ENCODE assay signal across 24 mouse cellular contexts in genomic region chr2:146577096-146577495, GRCm38 (mm10).
DNase-seq lines count a peak whose midpoint lies in the region; ATAC-seq lines count a peak whose summit lies in the region.
"Had no signal": no experiment of that assay in that cellular context is flagged by ENCODE, and none has a peak within 500 bp of the region (broad histone marks: within the 10 kb centered on the region; RNA-seq: fewer than 3 reads in every experiment).

No protein-coding gene starts in this region.

- H3K4me1 ChIP-seq in forebrain, embryonic 12.5 days, result no peaks in the 10 kb centered on the region
- H3K4me1 ChIP-seq: forebrain, embryonic 15.5 days; hindbrain, embryonic 13.5 days; limb, embryonic 10.5 days; midbrain, embryonic 13.5 days had no signal

- H3K27me3 ChIP-seq in forebrain, embryonic 12.5 days, result no peaks in the 10 kb centered on the region
- H3K27me3 ChIP-seq: embryonic facial prominence, embryonic 13.5 days; forebrain, embryonic 15.5 days; hindbrain, embryonic 13.5 days; midbrain, embryonic 13.5 days had no signal

- H3K4me2 ChIP-seq in forebrain, embryonic 12.5 days, result no peak overlapping the region
- H3K4me2 ChIP-seq: embryonic facial prominence, embryonic 13.5 days; forebrain, embryonic 15.5 days; heart, embryonic 11.5 days; hindbrain, embryonic 13.5 days; midbrain, embryonic 13.5 days had no signal

- H3K9ac ChIP-seq in forebrain, embryonic 12.5 days, result no peak overlapping the region
- H3K9ac ChIP-seq: embryonic facial prominence, embryonic 13.5 days; forebrain, embryonic 15.5 days; hindbrain, embryonic 13.5 days; midbrain, embryonic 13.5 days had no signal

- intact Hi-C loops in heart, postnatal 14 days (cut with DNase I), result no loop called here

- H3K27ac ChIP-seq in forebrain, embryonic 12.5 days, result no peak overlapping the region
- H3K27ac ChIP-seq: forebrain, embryonic 15.5 days; hindbrain, embryonic 13.5 days; left cerebral cortex, adult 2 months; limb, embryonic 10.5 days; midbrain, embryonic 13.5 days had no signal

- H3K4me3 ChIP-seq in forebrain, embryonic 12.5 days (replicated peaks), result no peak overlapping the region
- H3K4me3 ChIP-seq: embryonic facial prominence, embryonic 13.5 days; forebrain, embryonic 15.5 days; hindbrain, embryonic 13.5 days; left cerebral cortex, adult 2 months; limb, embryonic 10.5 days; midbrain, embryonic 13.5 days; myocyte had no signal

- H3K9me3 ChIP-seq in forebrain, embryonic 12.5 days, result no peaks in the 10 kb centered on the region
- H3K9me3 ChIP-seq: embryonic facial prominence, embryonic 13.5 days; forebrain, embryonic 15.5 days; hindbrain, embryonic 13.5 days; limb, embryonic 10.5 days; midbrain, embryonic 13.5 days had no signal

- WGBS in forebrain, embryonic 12.5 days, result 72% methylated on average over 3 of the region's 3 CpGs

- peak; percentile 61 for DNase-seq in heart, adult 11 months
- no peak for DNase-seq in heart, postnatal 14 days
- peak; percentile 8 for DNase-seq in testis, postnatal 14 days (ENCODE audit: low spot score)
- DNase-seq in testis, postnatal 10 days (ENCODE audit: low spot score), result no peak
- DNase-seq in kidney, postnatal 36 days, result peak; percentile 48 to 51
- peak; percentile 60 for DNase-seq in yolk sac, embryonic 10.5 days (ENCODE audit: low spot score)
- DNase-seq in layer of hippocampus, adult 11-12 months (ENCODE audit: low spot score), result no peak
- DNase-seq: adrenal gland, postnatal 10 days; cerebellum, postnatal 14 days; gastrocnemius, postnatal 36 days; heart, postnatal 10 days; lung, adult 18-20 months; lung, postnatal 14 days; thymus, postnatal 4 days had no signal

- H3K36me3 ChIP-seq in forebrain, embryonic 12.5 days (replicated peaks), result no peaks in the 10 kb centered on the region
- H3K36me3 ChIP-seq: embryonic facial prominence, embryonic 13.5 days; forebrain, embryonic 15.5 days; hindbrain, embryonic 13.5 days; limb, embryonic 10.5 days; midbrain, embryonic 13.5 days had no signal

- ATAC-seq in forebrain, embryonic 12.5 days (ENCODE audit: low FRiP score), result no peak
- ATAC-seq: forebrain, embryonic 15.5 days; inflammation-experienced regulatory T-cells, adult 6 months; midbrain, embryonic 13.5 days had no signal

Comparison
In these comparisons a context has a peak if more than half of its experiments do, and no peak if none do; other contexts are left out.
1. DNase-seq: peak in heart, adult 11 months (single experiment), testis, postnatal 14 days (single experiment), kidney, postnatal 36 days (2 of 2) and yolk sac, embryonic 10.5 days (single experiment); none in heart, postnatal 14 days (0 of 2), testis, postnatal 10 days (single experiment) and layer of hippocampus, adult 11-12 months (single experiment).